Mouse (Mus musculus): ENCODE results near the gene Nisch. TPM values are rescaled to one million over a fixed set of nuclear protein-coding genes. Genes with fewer than 3 reads are reported as not detected.

Nisch gene
- polyA plus RNA-seq, 1 experiment: 257 TPM

DNA sequence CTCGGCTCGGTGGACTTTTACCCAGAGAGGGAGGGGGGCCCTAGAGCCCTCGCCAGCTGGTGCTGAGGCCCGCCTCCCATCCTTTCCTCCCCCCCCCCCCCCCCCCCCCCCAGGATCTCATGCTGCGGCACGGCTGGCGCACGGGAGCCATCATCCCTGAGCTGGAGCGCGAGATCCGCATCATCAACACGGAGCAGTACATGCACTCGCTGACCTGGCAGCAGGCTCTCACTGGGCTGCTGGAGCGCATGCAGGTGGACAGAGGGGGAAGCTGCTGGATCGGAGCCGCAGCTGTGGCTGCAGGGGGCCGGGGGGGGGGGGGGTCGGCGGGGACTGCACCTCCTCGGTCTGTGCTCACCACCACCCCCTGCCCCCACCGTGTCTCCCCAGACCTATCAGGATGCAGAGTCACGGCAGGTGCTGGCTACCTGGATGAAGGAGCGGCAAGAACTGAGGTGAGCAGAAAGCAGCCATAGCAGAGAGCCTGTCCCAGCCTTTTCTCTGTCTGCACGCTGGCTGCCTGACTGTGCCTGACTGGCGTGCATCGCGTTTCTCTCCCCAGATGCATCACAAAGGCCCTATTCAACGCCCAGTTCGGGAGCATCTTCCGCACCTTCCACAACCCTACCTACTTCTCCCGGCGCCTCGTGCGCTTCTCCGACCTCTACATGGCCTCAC, 78.4 kb downstream of the Nisch start:
- WGBS: 96% methylated on average over 20 of the region's 35 CpGs
- Histone ChIP-seq H3K4me1 (ENCODE audit: control insufficient read depth, insufficient read depth, insufficient read length) (no peaks in the 10 kb centered on the region), H3K4me3 (ENCODE audit: extremely low read depth, insufficient read depth, insufficient read length) (no peak overlapping the region), H3K36me3 (ENCODE audit: control insufficient read depth, insufficient read depth, low read length) (no peaks in the 10 kb centered on the region), H3K27me3 (ENCODE audit: control insufficient read depth, insufficient read depth, low read length) (no peaks in the 10 kb centered on the region), H3K27ac (ENCODE audit: insufficient read depth, low read length) (no peak overlapping the region)
- TF ChIP-seq POLR2A (IDR thresholded peaks at IDR 0.05; ENCODE audit: low read depth, low read length): no peak
- no peak for TF ChIP-seq CTCF (IDR thresholded peaks at IDR 0.05; ENCODE audit: extremely low read depth, insufficient read depth, insufficient read length, insufficient replicate concordance)
- no peak for DNase-seq (ENCODE audit: low read depth in 1 of 2, low spot score in 2 of 2)

DNA sequence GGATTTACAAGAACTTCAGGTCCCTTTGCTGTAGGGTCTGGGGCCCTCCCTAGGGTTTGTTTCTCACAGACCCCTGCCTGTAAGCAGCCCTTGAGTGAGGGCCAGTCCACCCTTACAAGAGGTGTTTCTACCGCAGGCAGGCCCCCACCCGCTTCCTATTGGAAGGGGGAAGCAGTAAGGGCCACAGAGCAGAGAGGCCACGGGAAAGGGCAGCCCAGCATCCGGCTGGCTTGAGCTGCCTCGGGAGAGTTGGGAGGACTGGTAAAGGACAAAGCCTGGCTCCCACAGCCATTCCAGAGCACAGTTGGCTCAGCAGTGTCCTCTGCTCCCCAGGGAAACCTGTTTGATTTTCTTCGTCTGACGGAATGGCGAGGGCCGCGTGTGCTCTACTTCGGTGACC, 79.0 kb downstream of the Nisch start:
- Histone ChIP-seq H3K4me1 (ENCODE audit: control insufficient read depth, insufficient read depth, insufficient read length) (no peaks in the 10 kb centered on the region), H3K27me3 (ENCODE audit: control insufficient read depth, insufficient read depth, low read length) (no peaks in the 10 kb centered on the region), H3K4me3 (ENCODE audit: extremely low read depth, insufficient read depth, insufficient read length) (no peak overlapping the region), H3K36me3 (ENCODE audit: control insufficient read depth, insufficient read depth, low read length) (no peaks in the 10 kb centered on the region), H3K27ac (ENCODE audit: insufficient read depth, low read length) (no peak overlapping the region; the same call in 1 of the 2 replicates)
- 95% methylated on average over 11 of the region's 11 CpGs for WGBS
- DNase-seq (ENCODE audit: low read depth in 1 of 2, low spot score in 2 of 2): no peak
- no peak for TF ChIP-seq CTCF (IDR thresholded peaks at IDR 0.05; ENCODE audit: extremely low read depth, insufficient read depth, insufficient read length, insufficient replicate concordance)
- no peak for TF ChIP-seq POLR2A (IDR thresholded peaks at IDR 0.05; ENCODE audit: low read depth, low read length)

DNA sequence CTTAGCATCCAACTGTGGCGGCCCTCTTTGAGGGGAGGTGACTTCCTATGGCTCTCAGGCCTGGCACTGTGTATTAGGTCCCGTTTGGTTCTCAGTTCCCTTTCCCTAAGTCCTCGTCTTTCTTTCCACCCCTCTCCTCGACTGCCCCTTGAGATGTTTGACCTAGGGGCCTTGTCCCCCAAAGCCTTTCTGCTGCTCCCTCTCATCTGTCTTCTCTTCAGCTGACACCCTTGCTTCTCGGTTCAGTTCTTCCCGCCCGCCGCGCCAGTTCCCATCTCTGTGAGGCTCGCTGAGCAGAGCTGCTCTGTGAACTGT, 79.5 kb downstream of the Nisch start:
- Histone ChIP-seq H3K27ac (ENCODE audit: insufficient read depth, low read length) (no peak overlapping the region; the same call in 1 of the 2 replicates), H3K36me3 (ENCODE audit: control insufficient read depth, insufficient read depth, low read length) (no peaks in the 10 kb centered on the region), H3K4me1 (ENCODE audit: control insufficient read depth, insufficient read depth, insufficient read length) (no peaks in the 10 kb centered on the region), H3K4me3 (ENCODE audit: extremely low read depth, insufficient read depth, insufficient read length) (no peak overlapping the region), H3K27me3 (ENCODE audit: control insufficient read depth, insufficient read depth, low read length) (no peaks in the 10 kb centered on the region)
- 89% methylated on average over 10 of the region's 10 CpGs for WGBS
- DNase-seq (ENCODE audit: low read depth in 1 of 2, low spot score in 2 of 2): no peak
- TF ChIP-seq CTCF (IDR thresholded peaks at IDR 0.05; ENCODE audit: extremely low read depth, insufficient read depth, insufficient read length, insufficient replicate concordance): no peak
- no peak for TF ChIP-seq POLR2A (IDR thresholded peaks at IDR 0.05; ENCODE audit: low read depth, low read length)

DNA sequence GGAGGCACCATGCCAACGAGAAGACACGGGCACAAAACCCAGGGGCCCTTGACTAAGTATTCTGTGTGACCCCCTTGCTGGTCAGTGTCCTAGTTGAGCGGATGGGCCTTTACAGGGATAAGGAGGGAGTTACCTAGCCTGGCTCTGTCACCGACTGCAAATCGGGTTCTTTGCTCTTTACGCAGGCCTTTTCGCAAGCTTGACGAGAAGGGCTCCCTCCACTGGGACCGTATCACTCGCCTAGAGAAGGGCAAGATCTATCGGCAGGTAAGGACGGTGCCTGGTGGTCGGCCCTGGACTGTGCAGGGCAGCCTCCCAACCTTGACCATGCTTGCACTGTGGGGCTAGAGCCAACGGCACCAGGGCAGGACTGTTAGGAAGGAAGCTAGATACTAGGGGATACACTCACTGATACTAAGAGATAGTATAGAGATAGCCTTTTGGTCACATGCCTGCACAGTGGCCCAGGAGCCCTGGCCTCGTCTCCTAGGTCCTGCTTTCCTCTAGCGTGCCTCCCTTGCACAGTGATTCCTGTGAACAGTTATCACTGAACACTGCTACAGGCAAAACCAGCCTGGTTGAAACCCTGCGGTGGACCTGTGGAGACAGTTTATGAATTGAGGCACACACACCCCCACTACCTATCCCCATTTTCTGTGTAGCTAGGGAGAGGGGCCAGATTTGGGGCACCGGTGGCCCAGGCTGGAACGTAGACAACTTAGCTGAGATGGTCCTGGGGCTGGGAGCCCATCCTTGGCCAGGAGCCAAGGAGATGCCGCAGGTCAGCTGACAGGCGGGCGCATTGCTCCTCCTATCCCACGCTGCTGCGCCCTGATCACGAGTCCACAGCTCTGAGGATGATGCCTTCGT, 80.1 kb downstream of the Nisch start:
- DNase-seq (ENCODE audit: low read depth in 1 of 2, low spot score in 2 of 2): no peak
- TF ChIP-seq CTCF (IDR thresholded peaks at IDR 0.05; ENCODE audit: extremely low read depth, insufficient read depth, insufficient read length, insufficient replicate concordance): no peak
- TF ChIP-seq POLR2A (IDR thresholded peaks at IDR 0.05; ENCODE audit: low read depth, low read length): no peak
- 94% methylated on average over 26 of the region's 26 CpGs for WGBS
- Histone ChIP-seq H3K27ac (ENCODE audit: insufficient read depth, low read length) (no peak overlapping the region), H3K36me3 (ENCODE audit: control insufficient read depth, insufficient read depth, low read length) (no peaks in the 10 kb centered on the region), H3K4me3 (ENCODE audit: extremely low read depth, insufficient read depth, insufficient read length) (no peak overlapping the region), H3K27me3 (ENCODE audit: control insufficient read depth, insufficient read depth, low read length) (no peaks in the 10 kb centered on the region), H3K4me1 (ENCODE audit: control insufficient read depth, insufficient read depth, insufficient read length) (0 out of 2 replicates have a peak, but pooled peaks cover under 1% of the 10 kb centered on the region)

DNA sequence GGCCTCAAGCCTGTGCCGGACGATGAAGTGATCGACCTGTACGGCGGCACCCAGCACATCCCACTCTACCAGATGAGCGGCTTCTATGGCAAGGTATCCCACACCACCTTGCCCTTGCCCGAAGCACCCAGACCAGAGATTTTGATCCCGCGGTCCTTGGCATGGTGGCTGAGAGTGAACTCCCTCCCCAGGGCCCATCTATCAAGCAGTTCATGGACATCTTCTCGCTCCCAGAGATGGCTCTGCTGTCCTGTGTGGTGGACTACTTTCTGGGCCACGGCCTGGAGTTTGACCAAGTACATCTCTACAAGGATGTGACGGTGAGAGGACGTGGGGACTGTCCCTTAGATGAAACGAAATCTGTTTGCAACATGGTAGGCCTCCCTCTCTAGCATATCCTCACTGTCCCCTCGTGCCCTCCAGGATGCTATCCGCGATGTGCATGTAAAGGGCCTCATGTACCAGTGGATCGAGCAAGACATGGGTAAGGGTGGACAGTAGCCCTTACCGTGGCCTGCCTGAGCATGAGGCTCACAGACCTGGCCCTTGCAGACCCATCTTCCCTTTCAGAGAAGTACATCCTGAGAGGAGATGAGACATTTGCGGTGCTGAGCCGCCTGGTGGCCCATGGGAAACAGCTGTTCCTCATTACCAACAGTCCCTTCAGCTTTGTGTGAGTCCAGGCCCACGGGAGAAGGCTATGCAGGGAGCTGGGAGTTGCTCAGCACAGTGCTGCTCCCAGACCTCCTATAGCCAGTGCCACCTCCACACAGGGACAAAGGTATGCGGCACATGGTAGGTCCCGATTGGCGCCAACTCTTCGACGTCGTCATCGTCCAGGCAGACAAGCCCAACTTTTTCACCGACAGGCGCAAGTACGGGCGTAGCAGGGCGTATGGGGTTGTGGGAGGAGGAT, 81.0 kb downstream of the Nisch start:
- Histone ChIP-seq H3K4me1 (ENCODE audit: control insufficient read depth, insufficient read depth, insufficient read length) (peaks cover 7% of the 10 kb centered on the region; the same call in 1 of the 2 replicates), H3K4me3 (ENCODE audit: extremely low read depth, insufficient read depth, insufficient read length) (no peak overlapping the region), H3K27me3 (ENCODE audit: control insufficient read depth, insufficient read depth, low read length) (0 out of 2 replicates have a peak, but pooled peaks cover 1% of the 10 kb centered on the region), H3K27ac (ENCODE audit: insufficient read depth, low read length) (no peak overlapping the region), H3K36me3 (ENCODE audit: control insufficient read depth, insufficient read depth, low read length) (no peaks in the 10 kb centered on the region)
- WGBS: 95% methylated on average over 34 of the region's 34 CpGs
- TF ChIP-seq CTCF (IDR thresholded peaks at IDR 0.05; ENCODE audit: extremely low read depth, insufficient read depth, insufficient read length, insufficient replicate concordance) (no peak), POLR2A (IDR thresholded peaks at IDR 0.05; ENCODE audit: low read depth, low read length) (no peak)
- no peak for DNase-seq (ENCODE audit: low read depth in 1 of 2, low spot score in 2 of 2)
